Mouse (Mus musculus): ENCODE measurements at regions not wholly inside any gene's neighbourhood (a gene's known extent, or its start where the extent isn't known, plus 50 kb on each side); places are given as distances from the start of the nearest gene placed in this dataset.

DNA sequence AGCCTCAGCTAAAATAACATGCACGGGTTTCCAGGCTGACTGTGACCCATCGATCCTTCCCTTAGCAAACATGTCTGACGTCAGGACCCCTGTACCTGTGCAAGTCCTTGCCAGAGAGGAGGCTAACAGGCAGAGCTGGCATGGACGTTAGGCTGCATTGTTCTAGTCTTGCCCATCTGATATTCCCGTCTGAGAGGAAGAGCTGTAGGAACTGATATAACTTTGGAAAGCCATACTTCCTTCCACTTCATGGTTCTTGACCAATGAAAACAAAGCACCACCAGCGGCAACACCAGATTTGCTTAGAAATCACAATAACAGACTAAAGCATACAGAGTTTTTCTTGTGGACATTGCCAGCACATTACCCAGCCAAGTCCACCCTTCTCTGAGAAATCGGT is 470.1 kb upstream of the N6amt1 start:
- H3K9ac ChIP-seq (ENCODE audit: low read length): no peak overlapping the region
- no peak overlapping the region for H3K4me3 ChIP-seq (replicated peaks; ENCODE audit: low read length)
- no peaks in the 10 kb centered on the region for H3K27me3 ChIP-seq (ENCODE audit: control insufficient read depth, insufficient read depth, low read length)
- no peak for ATAC-seq (ENCODE audit: insufficient read depth, low FRiP score)
- no peaks in the 10 kb centered on the region for H3K9me3 ChIP-seq (replicated peaks; ENCODE audit: control insufficient read depth, low read length)
- H3K4me1 ChIP-seq (ENCODE audit: control insufficient read depth, insufficient read depth, low read length): no peaks in the 10 kb centered on the region
- no peaks in the 10 kb centered on the region for H3K36me3 ChIP-seq (ENCODE audit: control insufficient read depth, insufficient read depth, low read length)
- no peak overlapping the region for H3K4me2 ChIP-seq (ENCODE audit: low read depth, low read length)
- H3K27ac ChIP-seq (ENCODE audit: low read length): no peak overlapping the region
- 73% methylated on average over 7 of the region's 7 CpGs for WGBS

DNA sequence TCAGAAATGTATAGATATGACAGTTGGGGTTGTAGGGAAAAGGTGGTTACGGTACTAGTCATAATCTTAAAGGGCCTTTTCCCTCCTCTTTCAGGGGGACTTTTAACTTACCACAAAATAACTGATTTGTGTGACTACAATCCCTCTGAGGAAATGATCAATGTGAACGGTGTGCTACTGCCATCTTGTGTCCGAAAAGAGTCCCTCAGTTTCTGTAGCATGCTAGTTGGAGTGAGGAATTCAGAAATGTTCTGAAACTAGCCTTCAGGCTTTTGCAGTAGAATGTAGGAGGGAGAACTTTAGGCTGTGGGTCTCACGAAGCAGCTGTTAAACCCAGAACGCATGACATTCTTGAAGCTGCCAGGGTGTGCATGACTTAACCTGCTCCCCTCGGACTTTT is 471.5 kb upstream of the N6amt1 start:
- H3K27ac ChIP-seq (ENCODE audit: low read length): no peak overlapping the region
- 15% methylated on average over 6 of the region's 6 CpGs for WGBS

DNA sequence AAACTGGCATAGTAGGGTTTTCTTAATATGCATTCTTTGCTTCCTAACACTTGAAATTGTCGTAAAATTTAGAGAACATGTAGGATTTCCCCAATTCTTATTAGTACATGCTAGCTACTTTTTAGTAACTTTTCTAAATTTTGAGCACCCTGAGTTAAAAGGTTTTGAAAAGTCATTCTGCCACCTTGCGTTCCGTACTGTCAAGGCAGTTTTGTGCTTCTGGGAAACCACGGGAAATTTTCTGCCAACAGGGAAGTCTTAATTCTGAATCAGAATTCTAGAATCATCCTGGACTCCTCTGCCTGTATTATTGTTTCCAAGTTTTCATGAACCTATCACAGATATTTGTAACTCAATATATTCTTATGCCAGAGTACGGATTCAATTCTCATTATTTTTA is 472.4 kb upstream of the N6amt1 start:
- Histone ChIP-seq H3K4me2 (ENCODE audit: low read depth, low read length) (no peak overlapping the region), H3K27me3 (ENCODE audit: control insufficient read depth, insufficient read depth, low read length) (no peaks in the 10 kb centered on the region), H3K9me3 (replicated peaks; ENCODE audit: control insufficient read depth, low read length) (no peaks in the 10 kb centered on the region), H3K36me3 (ENCODE audit: control insufficient read depth, insufficient read depth, low read length) (no peaks in the 10 kb centered on the region), H3K4me1 (ENCODE audit: control insufficient read depth, insufficient read depth, low read length) (no peaks in the 10 kb centered on the region), H3K9ac (ENCODE audit: low read length) (no peak overlapping the region), H3K27ac (ENCODE audit: low read length) (no peak overlapping the region), H3K4me3 (replicated peaks; ENCODE audit: low read length) (no peak overlapping the region)
- ATAC-seq (ENCODE audit: insufficient read depth, low FRiP score): no peak
- 79% methylated on average over 5 of the region's 5 CpGs for WGBS

More for the DNA sequence above, 471.5 kb upstream of the N6amt1 start:
- Histone ChIP-seq H3K4me2 (ENCODE audit: low read depth, low read length) (no peak overlapping the region), H3K9ac (ENCODE audit: low read length) (0 out of 2 replicates have a peak overlapping the region, but pooled peaks have one; percentile 38), H3K36me3 (ENCODE audit: control insufficient read depth, insufficient read depth, low read length) (no peaks in the 10 kb centered on the region), H3K4me1 (ENCODE audit: control insufficient read depth, insufficient read depth, low read length) (no peaks in the 10 kb centered on the region), H3K9me3 (replicated peaks; ENCODE audit: control insufficient read depth, low read length) (no peaks in the 10 kb centered on the region), H3K27me3 (ENCODE audit: control insufficient read depth, insufficient read depth, low read length) (no peaks in the 10 kb centered on the region), H3K4me3 (replicated peaks; ENCODE audit: low read length) (no peak overlapping the region)
- peak; percentile 66; the same call in 1 of the 2 replicates for ATAC-seq (ENCODE audit: insufficient read depth, low FRiP score)

DNA sequence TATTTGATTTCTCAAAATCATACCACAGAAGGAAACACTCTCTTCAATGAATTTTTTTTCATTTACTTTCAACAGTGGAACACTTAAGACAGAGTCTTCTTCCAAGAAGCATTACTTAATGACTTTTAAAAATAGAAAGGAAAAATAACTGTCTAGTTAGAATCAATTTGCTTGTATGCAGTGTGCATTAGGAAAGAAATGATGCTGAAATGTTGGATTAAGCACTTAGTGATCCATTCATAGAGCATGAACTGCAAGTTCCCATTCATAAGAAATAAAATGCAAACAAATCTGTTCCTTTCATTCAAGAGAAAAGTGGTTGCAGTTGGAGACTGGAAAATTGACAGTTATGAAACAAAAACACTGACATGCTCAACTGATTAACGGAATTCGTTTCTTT is 493.2 kb upstream of the N6amt1 start:
- no peaks in the 10 kb centered on the region for H3K4me1 ChIP-seq (ENCODE audit: control insufficient read depth, insufficient read depth, low read length)
- no peaks in the 10 kb centered on the region for H3K27me3 ChIP-seq (ENCODE audit: control insufficient read depth, insufficient read depth, low read length)
- no peak overlapping the region for H3K27ac ChIP-seq (ENCODE audit: low read length)
- no peak overlapping the region for H3K9ac ChIP-seq (ENCODE audit: low read length)
- H3K9me3 ChIP-seq (replicated peaks; ENCODE audit: control insufficient read depth, low read length): no peaks in the 10 kb centered on the region
- H3K4me3 ChIP-seq (replicated peaks; ENCODE audit: low read length): no peak overlapping the region
- no peaks in the 10 kb centered on the region for H3K36me3 ChIP-seq (ENCODE audit: control insufficient read depth, insufficient read depth, low read length)
- ATAC-seq (ENCODE audit: insufficient read depth, low FRiP score): no peak
- H3K4me2 ChIP-seq (ENCODE audit: low read depth, low read length): no peak overlapping the region
- 85% methylated on average over 2 of the region's 2 CpGs for WGBS

DNA sequence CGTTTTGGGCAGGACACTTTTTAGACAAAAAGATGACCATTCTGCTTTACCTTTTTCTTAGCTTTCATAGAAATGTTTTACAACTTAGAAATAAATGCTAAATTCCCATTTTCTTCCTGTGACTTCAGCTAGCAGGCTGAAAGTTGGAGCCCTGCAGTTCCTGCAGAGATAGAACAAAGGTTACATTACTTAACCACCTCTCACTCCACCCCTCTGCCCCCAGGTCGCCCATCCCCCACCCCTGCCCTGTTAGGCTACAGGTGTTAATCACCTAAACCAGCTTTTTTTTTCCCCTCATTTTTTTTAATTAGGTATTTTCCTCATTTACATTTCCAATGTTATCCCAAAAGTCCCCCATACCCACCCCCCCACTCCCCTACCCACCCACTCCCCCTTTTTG is 498.1 kb upstream of the N6amt1 start:
- Histone ChIP-seq H3K36me3 (ENCODE audit: control insufficient read depth, insufficient read depth, low read length) (no peaks in the 10 kb centered on the region), H3K27ac (ENCODE audit: low read length) (no peak overlapping the region), H3K27me3 (ENCODE audit: control insufficient read depth, insufficient read depth, low read length) (no peaks in the 10 kb centered on the region), H3K4me1 (ENCODE audit: control insufficient read depth, insufficient read depth, low read length) (no peaks in the 10 kb centered on the region), H3K9me3 (replicated peaks; ENCODE audit: control insufficient read depth, low read length) (no peaks in the 10 kb centered on the region), H3K9ac (ENCODE audit: low read length) (no peak overlapping the region), H3K4me3 (replicated peaks; ENCODE audit: low read length) (no peak overlapping the region), H3K4me2 (ENCODE audit: low read depth, low read length) (no peak overlapping the region)
- WGBS: 68% methylated on average over 2 of the region's 2 CpGs
- ATAC-seq (ENCODE audit: insufficient read depth, low FRiP score): no peak

DNA sequence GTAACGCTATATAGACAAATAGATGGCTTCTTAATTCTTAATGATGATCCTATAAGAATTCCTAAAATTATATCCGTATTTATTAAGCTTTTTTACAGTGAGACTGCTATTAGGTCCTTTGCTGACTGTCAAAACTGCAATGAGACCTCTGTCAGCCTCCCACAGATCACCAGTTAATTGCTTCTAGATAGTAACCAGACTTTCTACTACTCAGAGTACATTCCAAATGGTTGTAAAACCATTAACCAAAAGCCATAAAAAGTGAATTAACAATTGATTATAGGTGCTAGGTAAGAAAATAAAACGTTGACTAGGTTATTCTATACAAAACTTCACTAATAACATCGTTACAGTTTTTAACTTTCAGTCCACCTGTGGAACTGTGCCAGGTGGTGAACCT is 498.7 kb upstream of the N6amt1 start:
- Histone ChIP-seq H3K4me3 (replicated peaks; ENCODE audit: low read length) (no peak overlapping the region), H3K4me1 (ENCODE audit: control insufficient read depth, insufficient read depth, low read length) (no peaks in the 10 kb centered on the region), H3K4me2 (ENCODE audit: low read depth, low read length) (no peak overlapping the region), H3K9ac (ENCODE audit: low read length) (no peak overlapping the region), H3K27ac (ENCODE audit: low read length) (no peak overlapping the region), H3K36me3 (ENCODE audit: control insufficient read depth, insufficient read depth, low read length) (no peaks in the 10 kb centered on the region), H3K27me3 (ENCODE audit: control insufficient read depth, insufficient read depth, low read length) (no peaks in the 10 kb centered on the region), H3K9me3 (replicated peaks; ENCODE audit: control insufficient read depth, low read length) (no peaks in the 10 kb centered on the region)
- 69% methylated on average over 4 of the region's 4 CpGs for WGBS
- ATAC-seq (ENCODE audit: insufficient read depth, low FRiP score): no peak

DNA sequence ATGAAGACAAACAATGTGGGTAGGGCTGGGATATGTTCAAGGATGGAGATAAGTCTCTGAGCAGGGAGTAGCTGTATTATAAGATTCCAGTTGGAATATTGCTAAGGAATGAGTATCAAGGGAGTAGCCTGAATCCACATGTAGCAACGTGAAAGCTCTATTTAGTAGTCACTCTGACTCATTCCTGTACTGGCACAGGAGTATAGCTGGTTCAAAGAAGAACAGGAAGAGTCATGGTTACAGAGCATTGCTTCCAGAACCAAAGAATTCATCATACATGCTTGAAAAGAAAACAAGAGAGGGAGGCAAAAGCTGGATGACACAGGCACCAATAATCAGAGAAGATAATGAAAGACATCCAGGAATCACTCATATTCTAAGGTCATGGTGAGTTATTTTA is 500.6 kb upstream of the N6amt1 start:
- no peak for ATAC-seq (ENCODE audit: insufficient read depth, low FRiP score)
- no peaks in the 10 kb centered on the region for H3K4me1 ChIP-seq (ENCODE audit: control insufficient read depth, insufficient read depth, low read length)
- H3K4me3 ChIP-seq (replicated peaks; ENCODE audit: low read length): no peak overlapping the region
- no peak overlapping the region for H3K9ac ChIP-seq (ENCODE audit: low read length)
- no peaks in the 10 kb centered on the region for H3K27me3 ChIP-seq (ENCODE audit: control insufficient read depth, insufficient read depth, low read length)
- no peak overlapping the region for H3K27ac ChIP-seq (ENCODE audit: low read length)
- no peak overlapping the region for H3K4me2 ChIP-seq (ENCODE audit: low read depth, low read length)
- 67% methylated on average over 1 of the region's 1 CpGs for WGBS
- no peaks in the 10 kb centered on the region for H3K9me3 ChIP-seq (replicated peaks; ENCODE audit: control insufficient read depth, low read length)
- H3K36me3 ChIP-seq (ENCODE audit: control insufficient read depth, insufficient read depth, low read length): no peaks in the 10 kb centered on the region

DNA sequence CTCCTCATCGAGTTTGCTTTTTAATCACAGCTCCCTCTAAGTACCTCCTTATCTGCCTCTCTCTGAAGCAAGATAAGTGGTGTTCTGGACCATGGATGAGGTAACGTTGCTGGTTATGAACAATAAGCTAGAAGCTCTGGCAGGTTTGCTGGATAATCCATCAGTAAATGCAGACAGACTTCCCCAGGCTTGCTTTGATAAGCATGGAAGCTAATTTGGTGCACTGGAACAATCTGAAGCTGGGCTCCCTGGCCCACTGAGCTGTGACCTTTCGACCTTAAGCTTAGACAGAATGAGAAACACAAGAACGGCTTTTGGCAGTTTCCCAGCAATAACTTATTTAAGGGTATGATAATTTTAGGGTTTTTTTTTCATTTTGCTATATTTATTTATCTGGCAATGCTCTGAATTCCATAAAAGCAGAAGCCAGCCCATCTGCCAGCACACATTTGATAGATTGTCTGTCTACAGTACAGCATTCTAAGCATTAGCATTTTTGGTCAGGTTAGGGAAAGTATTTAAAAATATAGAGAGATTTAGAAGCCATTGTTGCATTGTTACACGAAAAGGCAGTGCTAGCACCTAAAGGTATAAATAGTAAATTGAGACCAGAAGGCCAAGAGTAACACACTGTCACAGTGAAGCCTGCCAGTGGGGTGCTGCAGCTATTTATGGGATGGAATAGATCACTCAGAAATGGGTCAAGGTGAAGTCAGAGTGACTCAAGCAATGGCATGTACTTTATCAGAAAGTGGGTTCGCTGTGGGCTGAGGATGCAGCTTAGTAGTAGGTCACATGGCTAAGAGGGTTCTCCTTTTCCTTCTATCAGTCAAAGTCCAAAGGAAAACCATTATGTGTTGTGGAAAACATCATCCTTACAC is 515.3 kb upstream of the N6amt1 start:
- Histone ChIP-seq H3K9ac (ENCODE audit: low read length) (no peak overlapping the region), H3K9me3 (replicated peaks; ENCODE audit: control insufficient read depth, low read length) (no peaks in the 10 kb centered on the region), H3K27me3 (ENCODE audit: control insufficient read depth, insufficient read depth, low read length) (no peaks in the 10 kb centered on the region), H3K36me3 (ENCODE audit: control insufficient read depth, insufficient read depth, low read length) (no peaks in the 10 kb centered on the region), H3K27ac (ENCODE audit: low read length) (peak overlapping the region; percentile 10; the same call in 1 of the 2 replicates), H3K4me1 (ENCODE audit: control insufficient read depth, insufficient read depth, low read length) (peaks cover 2% of the 10 kb centered on the region; the same call in 1 of the 2 replicates), H3K4me3 (replicated peaks; ENCODE audit: low read length) (no peak overlapping the region), H3K4me2 (ENCODE audit: low read depth, low read length) (no peak overlapping the region)
- WGBS: 28% methylated on average over 6 of the region's 6 CpGs
- ATAC-seq (ENCODE audit: insufficient read depth, low FRiP score): peak; percentile 64; the same call in 1 of the 2 replicates

DNA sequence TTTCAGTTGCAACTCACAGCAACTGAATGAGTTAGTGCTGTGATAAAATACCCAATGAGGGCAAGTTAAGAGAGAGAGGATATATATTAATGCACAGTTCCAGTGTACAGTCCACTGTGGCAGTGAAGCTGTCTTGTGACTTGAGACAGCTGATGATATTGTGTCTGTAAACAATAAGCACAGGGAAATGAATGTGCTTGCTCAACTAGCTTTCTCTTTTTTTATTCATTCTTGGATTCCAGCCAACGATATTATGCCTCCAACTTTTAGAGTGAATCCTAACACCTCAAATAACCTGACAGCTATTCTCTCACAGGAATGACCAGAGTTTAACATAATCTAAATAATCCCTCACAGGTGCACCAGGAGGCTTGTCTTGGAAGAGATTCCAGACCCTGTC is 526.3 kb upstream of the N6amt1 start:
- H3K36me3 ChIP-seq (ENCODE audit: control insufficient read depth, insufficient read depth, low read length): no peaks in the 10 kb centered on the region
- no peak for ATAC-seq (ENCODE audit: insufficient read depth, low FRiP score)

More for the DNA sequence above, 526.3 kb upstream of the N6amt1 start:
- 16% methylated on average over 1 of the region's 1 CpGs for WGBS
- Histone ChIP-seq H3K27me3 (ENCODE audit: control insufficient read depth, insufficient read depth, low read length) (no peaks in the 10 kb centered on the region), H3K9me3 (replicated peaks; ENCODE audit: control insufficient read depth, low read length) (no peaks in the 10 kb centered on the region), H3K9ac (ENCODE audit: low read length) (no peak overlapping the region), H3K4me2 (ENCODE audit: low read depth, low read length) (no peak overlapping the region), H3K27ac (ENCODE audit: low read length) (no peak overlapping the region), H3K4me3 (replicated peaks; ENCODE audit: low read length) (no peak overlapping the region), H3K4me1 (ENCODE audit: control insufficient read depth, insufficient read depth, low read length) (no peaks in the 10 kb centered on the region)
